Mouse (Mus musculus) embryonic facial prominence, embryonic 10.5 days (tissue): ENCODE measurements around the gene Crtam. TPM values are rescaled to one million over a fixed set of nuclear protein-coding genes. Genes with fewer than 3 reads are reported as not detected.
A peak's percentile ranks its signal among the peaks of the same experiment; 100 is the strongest.

Experiments
- DNase-seq: peaks from one replicate; pipeline ENCODE4 v3.0.0-alpha.2; 2017; ENCODE audit warnings: low spot score
- H3K27ac ChIP-seq: fragments of 300-500 bp; sonication (generic); replicated peaks from 2 replicates; pipeline ENCODE4 v1.5.1; 2016; ENCODE audit warnings: mild to moderate bottlenecking
- H3K27me3 ChIP-seq: fragments of 300-500 bp; sonication (generic); replicated peaks from 2 replicates; pipeline ENCODE4 v1.6.1; 2016; ENCODE audit warnings: low read depth, mild to moderate bottlenecking; ENCODE audit not compliant: poor library complexity, severe bottlenecking
- H3K36me3 ChIP-seq: fragments of 300-500 bp; sonication (generic); replicated peaks from 2 replicates; pipeline ENCODE4 v1.6.1; 2016; ENCODE audit warnings: mild to moderate bottlenecking, moderate library complexity
- H3K4me1 ChIP-seq: fragments of 300-500 bp; sonication (generic); 2 replicates; pipeline ENCODE4 v1.6.1; 2016
- H3K4me3 ChIP-seq: fragments of 300-500 bp; sonication (generic); 2 replicates; pipeline ENCODE4 v1.5.1; 2016; ENCODE audit warnings: mild to moderate bottlenecking, moderate library complexity
- H3K9me3 ChIP-seq: fragments of 300-500 bp; sonication (generic); 2 replicates; pipeline ENCODE4 v1.6.1; 2016; ENCODE audit warnings: mild to moderate bottlenecking
- WGBS: fragments of 180-500 bp; shearing (Covaris S2); methylation state at CpG from one replicate; pipeline ENCODE4 v1.1.7; 2016; 5-methylcytosine and 5-hydroxymethylcytosine counted together
- polyA plus RNA-seq: library from polyadenylated mRNA; unstranded; fragments of >200 nt; fragmentation: Nextera tagmentation; extraction: Ambion mirVana; gene quantifications from 2 replicates; pipeline ENCODE4 v1.2.1, GENCODE M21; 2016

The Crtam gene
- 0.05 and 0.09 TPM in 2 replicates for polyA plus RNA-seq

DNA sequence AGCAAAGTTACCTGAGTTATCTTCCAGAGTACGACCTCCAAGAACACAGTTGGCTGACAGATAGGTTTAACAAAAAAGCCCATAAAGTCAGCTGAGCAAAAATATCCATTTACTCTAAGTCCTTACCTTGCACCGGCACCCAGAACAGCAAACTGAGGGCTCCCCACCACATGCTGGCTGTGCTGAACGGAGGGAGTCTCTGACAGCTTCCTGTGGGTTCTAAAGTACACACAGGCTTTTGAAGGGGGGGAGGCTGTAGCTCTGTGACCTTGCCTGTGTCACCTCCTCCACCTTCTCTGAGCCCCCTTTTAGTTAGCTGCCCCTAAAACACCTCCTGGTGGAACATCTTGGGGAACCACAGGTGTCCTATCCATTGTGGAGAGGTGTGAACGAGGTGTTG, at the start of gene Crtam:
Crtam (minus strand) TSS at position 214 of the 400 bp plus-strand sequence.
- Histone ChIP-seq H3K27me3 (0 out of 2 replicates have a peak, but pooled peaks cover 6% of the 10 kb centered on the region), H3K4me1 (peaks cover 16% of the 10 kb centered on the region), H3K4me3 (no peak within 1 kb of the TSS), H3K36me3 (no peaks in the 10 kb centered on the region), H3K9me3 (no peaks in the 10 kb centered on the region), H3K27ac (no peak within 1 kb of the TSS)
- WGBS, result 68% methylated on average over 4 of the region's 4 CpGs
- no peak for DNase-seq

DNA sequence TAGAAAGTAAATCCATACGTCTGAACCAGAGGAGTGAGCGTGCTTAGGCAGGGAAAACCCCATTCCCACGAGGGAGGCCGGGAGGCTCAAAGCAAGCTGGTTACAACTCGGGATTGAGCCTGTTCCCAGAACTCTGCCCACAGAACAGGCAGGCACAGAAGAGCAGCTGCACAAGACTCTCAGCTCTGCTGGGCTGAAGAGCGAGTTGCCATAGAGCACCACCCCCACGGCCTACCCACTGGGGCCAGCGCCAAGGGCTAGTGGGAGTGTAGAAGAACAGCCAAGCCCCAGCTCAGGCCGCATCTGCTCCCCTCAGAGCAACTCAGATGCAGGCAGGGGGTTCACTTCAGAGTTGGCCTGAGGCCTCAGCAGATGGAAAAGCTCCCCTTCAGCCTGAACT, 49.7 kb upstream of the Crtam start:
- Histone ChIP-seq H3K36me3 (no peaks in the 10 kb centered on the region), H3K4me1 (peaks cover 7% of the 10 kb centered on the region; the same call in 1 of the 2 replicates), H3K27ac (no peak overlapping the region), H3K9me3 (no peaks in the 10 kb centered on the region), H3K27me3 (no peaks in the 10 kb centered on the region), H3K4me3 (no peak overlapping the region)
- WGBS, result 88% methylated on average over 9 of the region's 9 CpGs
- no peak for DNase-seq

DNA sequence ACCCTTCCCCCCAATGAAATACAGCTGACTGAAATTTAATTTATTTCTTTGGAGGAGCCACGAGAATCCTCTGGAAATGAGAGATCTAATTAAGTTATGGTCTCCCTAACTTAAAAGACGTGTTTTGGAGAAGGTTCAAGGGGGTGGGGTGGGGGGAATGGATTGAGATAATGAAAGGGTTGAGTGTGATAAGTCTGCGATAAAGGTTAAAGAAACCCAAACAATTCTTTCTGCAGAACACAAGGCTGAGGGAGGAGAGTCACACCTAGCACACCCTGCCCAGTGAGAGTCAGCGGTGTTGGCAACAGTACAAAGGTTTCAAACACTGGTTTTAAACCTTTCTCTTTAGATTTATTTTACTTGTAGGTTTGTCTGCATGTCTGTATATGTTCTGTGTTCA, 49.0 kb upstream of the Crtam start:
- H3K27ac ChIP-seq, result no peak overlapping the region
- H3K27me3 ChIP-seq, result no peaks in the 10 kb centered on the region
- DNase-seq, result no peak
- H3K4me3 ChIP-seq, result no peak overlapping the region
- H3K4me1 ChIP-seq, result peaks cover 7% of the 10 kb centered on the region; the same call in 1 of the 2 replicates
- H3K9me3 ChIP-seq, result no peaks in the 10 kb centered on the region
- H3K36me3 ChIP-seq, result no peaks in the 10 kb centered on the region
- 68% methylated on average over 4 of the region's 4 CpGs for WGBS

DNA sequence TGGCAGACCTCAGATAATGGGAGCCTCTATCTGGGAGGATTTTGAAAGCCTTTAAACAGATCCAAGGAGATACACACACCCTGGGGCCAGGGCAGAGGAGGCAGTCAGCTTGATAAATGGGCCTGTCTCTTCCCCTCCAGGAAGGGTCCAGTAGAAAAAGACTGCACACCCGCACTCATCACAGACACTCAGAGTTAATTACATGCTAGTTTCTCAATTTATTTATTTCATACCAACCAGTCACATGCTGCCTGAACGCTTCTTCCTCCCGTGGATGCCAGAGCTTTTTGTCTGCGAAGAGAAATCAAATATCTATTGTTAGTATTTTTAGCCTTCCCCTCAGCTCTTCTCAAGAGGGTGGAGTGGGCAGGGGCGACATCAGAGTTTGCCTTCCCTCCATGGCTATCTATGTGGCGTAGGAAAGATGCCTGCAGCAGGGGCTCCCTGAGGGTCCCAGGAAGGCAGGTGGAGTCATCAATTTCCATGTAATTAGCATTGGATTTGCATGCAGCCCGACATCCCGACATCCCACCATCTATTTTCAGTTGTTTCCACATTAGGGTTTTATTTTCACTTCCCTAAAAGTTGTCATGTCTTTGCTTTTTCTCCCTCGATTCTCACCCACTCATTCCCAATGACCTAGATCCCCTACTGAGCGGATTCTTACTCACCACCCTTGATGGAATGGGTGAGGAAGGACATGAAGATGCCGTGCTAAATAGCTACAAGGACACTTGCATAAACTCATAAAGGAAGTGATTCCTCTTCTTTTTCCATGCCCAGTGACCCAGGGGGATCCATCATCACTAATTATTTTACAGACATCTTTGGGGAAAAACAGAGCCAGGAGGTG, 46.9 kb upstream of the Crtam start:
- no peak for DNase-seq
- H3K4me3 ChIP-seq, result no peak overlapping the region
- no peaks in the 10 kb centered on the region for H3K9me3 ChIP-seq
- H3K27me3 ChIP-seq, result no peaks in the 10 kb centered on the region
- H3K27ac ChIP-seq, result no peak overlapping the region
- H3K4me1 ChIP-seq, result peaks cover 7% of the 10 kb centered on the region; the same call in 1 of the 2 replicates
- WGBS, result 71% methylated on average over 11 of the region's 11 CpGs
- no peaks in the 10 kb centered on the region for H3K36me3 ChIP-seq

DNA sequence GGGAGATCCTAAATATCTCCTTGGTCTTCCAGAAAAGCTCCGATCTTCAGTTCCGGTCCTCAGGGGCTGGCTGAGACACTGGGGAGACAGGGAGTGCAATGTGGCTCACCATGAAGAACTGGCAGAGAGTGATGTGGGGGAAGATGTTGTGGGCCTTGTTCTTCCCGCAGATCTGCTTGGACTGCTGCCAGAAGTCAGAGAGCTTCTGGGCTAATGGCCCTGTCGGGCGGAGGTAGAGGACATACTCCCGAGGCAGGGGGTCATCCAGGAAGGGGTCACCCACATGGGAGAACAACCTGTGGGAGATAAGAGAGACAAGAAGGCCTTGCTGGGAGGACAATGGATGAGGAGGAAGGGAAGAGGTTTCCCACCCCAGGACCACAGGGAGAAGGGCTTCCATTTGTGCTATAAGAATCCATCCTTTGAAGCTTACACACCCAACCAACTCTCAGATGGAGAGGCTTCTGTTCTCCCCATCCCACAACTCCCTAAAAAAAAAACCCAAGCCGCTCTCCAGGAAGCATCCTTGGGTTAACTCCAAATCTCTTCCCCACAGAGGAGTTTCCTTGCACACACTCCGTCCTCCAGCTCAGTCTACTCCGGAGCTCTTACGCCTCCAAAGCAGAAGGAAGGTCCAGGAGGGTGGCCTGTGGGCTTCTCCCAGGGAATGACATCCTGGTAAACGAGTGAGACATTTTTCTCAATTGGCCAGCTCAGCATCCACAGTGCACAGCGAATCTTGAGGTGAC, 46.1 kb upstream of the Crtam start:
- DNase-seq, result no peak
- 80% methylated on average over 12 of the region's 12 CpGs for WGBS
- no peaks in the 10 kb centered on the region for H3K9me3 ChIP-seq
- H3K4me3 ChIP-seq, result no peak overlapping the region
- peaks cover 9% of the 10 kb centered on the region; the same call in 1 of the 2 replicates for H3K4me1 ChIP-seq
- no peak overlapping the region; the same call in 1 of the 2 replicates for H3K27ac ChIP-seq
- H3K36me3 ChIP-seq, result no peaks in the 10 kb centered on the region
- no peaks in the 10 kb centered on the region for H3K27me3 ChIP-seq

DNA sequence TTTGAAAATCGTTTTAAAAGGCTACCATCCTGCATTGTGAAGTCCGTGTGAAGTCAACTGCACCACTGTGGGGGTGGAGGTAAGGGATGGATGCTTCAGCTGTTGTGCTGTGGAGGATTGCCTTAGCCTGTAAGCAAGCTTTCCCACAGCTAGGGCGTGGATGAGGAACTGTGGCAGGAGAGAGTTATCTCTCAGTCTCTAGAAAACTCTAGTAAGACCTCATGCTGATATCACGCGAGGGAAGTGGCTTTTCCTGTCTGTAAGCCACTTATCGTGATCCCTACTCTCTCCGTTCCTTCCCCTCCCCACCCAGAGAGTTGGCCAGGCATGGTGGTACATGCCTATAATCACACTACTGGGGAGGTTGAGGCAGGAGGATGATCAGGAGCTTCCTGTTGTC, 44.9 kb upstream of the Crtam start:
- Histone ChIP-seq H3K36me3 (no peaks in the 10 kb centered on the region), H3K4me3 (no peak overlapping the region), H3K9me3 (no peaks in the 10 kb centered on the region), H3K27me3 (no peaks in the 10 kb centered on the region), H3K27ac (no peak overlapping the region), H3K4me1 (peaks cover 11% of the 10 kb centered on the region; the same call in 1 of the 2 replicates)
- DNase-seq, result no peak
- 86% methylated on average over 7 of the region's 7 CpGs for WGBS

DNA sequence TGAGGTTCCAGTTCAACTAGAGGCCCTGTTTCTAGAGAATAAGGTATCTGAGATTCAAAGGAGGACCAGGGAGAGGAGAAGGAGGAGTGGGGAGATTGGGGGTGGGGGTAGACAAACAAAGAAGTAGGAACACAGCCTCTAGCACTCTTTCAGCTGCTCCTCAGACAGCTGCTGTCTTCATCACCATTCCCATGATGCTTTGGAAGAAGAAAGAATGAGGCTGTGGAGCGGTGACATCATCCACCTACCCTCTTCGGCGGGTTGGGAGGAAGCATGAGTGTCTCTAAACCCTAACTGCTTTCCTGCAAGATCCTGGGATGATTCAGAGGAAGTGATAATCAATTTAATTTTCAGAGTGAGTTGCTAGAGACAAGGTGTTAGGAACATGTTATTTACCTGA, 44.4 kb upstream of the Crtam start:
- no peak for DNase-seq
- no peak overlapping the region for H3K27ac ChIP-seq
- peaks cover 11% of the 10 kb centered on the region; the same call in 1 of the 2 replicates for H3K4me1 ChIP-seq
- H3K27me3 ChIP-seq, result no peaks in the 10 kb centered on the region
- no peak overlapping the region for H3K4me3 ChIP-seq
- 90% methylated on average over 3 of the region's 3 CpGs for WGBS
- no peaks in the 10 kb centered on the region for H3K9me3 ChIP-seq
- H3K36me3 ChIP-seq, result no peaks in the 10 kb centered on the region

DNA sequence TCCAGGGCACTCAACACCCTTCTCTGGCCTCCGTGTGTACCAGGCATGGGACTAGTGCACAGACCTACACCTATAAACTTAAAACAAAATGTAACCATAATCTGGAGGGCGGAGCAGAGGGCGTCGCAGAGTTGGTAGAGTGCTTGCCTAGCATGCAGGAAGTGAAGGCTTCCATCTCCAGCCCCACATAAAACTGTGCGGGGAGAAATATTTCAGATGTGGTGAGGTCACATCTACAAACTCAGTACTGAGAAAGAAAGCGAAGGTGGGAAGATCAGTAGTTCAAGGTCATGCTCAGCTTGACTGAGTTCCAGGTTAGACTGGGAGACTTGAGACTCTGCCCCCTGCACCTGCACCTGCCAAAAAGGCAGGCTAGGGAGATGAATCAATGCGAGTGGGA, 43.8 kb upstream of the Crtam start:
- Histone ChIP-seq H3K27me3 (no peaks in the 10 kb centered on the region), H3K4me3 (no peak overlapping the region), H3K9me3 (no peaks in the 10 kb centered on the region), H3K4me1 (peaks cover 11% of the 10 kb centered on the region; the same call in 1 of the 2 replicates), H3K36me3 (no peaks in the 10 kb centered on the region), H3K27ac (no peak overlapping the region)
- WGBS, result 93% methylated on average over 7 of the region's 7 CpGs
- DNase-seq, result no peak

DNA sequence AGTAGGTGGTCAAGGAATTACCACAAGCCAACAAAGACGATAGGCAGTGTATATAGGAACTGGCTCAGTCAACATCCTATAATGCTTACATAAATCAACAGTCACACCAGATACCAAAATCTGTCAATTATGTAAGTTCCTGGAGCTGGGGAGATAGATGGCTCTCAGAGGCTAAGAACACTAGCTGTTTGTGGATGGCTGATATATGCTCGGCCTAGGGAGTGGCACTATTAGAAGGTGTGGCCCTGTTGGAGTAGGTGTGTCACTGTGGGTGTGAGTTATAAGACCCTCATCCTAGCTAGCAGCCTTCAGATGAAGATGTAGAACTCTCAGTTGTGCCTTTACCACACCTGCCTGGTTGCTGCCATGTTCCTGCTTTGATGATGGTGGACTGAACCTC, 43.2 kb upstream of the Crtam start:
- no peaks in the 10 kb centered on the region for H3K27me3 ChIP-seq
- no peaks in the 10 kb centered on the region for H3K9me3 ChIP-seq
- H3K36me3 ChIP-seq, result no peaks in the 10 kb centered on the region
- DNase-seq, result no peak
- H3K4me1 ChIP-seq, result peaks cover 11% of the 10 kb centered on the region; the same call in 1 of the 2 replicates
- no peak overlapping the region for H3K27ac ChIP-seq
- H3K4me3 ChIP-seq, result no peak overlapping the region
- WGBS, result 87% methylated on average over 2 of the region's 2 CpGs

DNA sequence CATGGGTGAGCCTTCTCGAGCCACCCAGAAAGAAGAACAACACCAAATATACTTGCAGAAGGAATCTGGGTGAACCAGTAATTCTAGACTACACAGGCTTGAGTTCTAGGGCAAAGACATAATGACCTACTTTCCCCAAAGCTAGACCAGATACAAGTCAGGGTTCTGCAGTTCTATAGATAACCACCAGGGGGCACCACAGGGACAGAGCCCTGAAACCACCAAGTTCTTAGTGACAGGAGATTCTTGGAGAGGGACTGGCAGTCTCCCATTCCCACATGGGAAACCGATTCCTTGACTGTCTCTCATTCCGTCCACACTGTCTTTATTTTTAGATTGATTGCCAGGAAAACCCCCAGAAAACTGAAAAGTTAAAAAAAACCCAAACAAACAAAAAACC, 40.2 kb upstream of the Crtam start:
- 11% methylated on average over 3 of the region's 3 CpGs for WGBS

DNA sequence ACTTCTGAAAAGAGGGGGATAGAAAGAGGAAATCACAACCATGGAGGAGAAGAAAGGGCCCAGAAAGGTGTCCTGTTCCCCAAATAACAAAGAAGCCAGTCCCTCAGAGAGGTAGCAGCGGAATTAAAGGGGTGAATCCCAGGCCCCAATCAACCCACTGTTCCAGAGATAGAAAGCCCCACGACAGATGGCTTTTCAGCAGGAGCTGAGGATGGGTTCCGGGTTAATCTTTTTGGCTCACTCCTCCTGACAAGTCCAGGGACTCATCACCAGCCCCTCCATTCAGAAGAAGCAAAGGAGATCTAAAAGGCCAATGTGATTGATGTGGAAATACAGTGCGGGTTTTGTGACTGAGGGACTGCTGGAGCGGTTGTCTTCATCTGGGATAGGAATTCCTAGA, 39.2 kb upstream of the Crtam start:
- WGBS, result 90% methylated on average over 5 of the region's 5 CpGs
- Histone ChIP-seq H3K27me3 (no peaks in the 10 kb centered on the region), H3K9me3 (no peaks in the 10 kb centered on the region), H3K27ac (no peak overlapping the region), H3K4me1 (peaks cover 7% of the 10 kb centered on the region), H3K36me3 (no peaks in the 10 kb centered on the region), H3K4me3 (no peak overlapping the region)
- no peak for DNase-seq

More for the DNA sequence above, 40.2 kb upstream of the Crtam start:
- H3K27ac ChIP-seq, result no peak overlapping the region
- no peaks in the 10 kb centered on the region for H3K36me3 ChIP-seq
- H3K27me3 ChIP-seq, result no peaks in the 10 kb centered on the region
- H3K4me3 ChIP-seq, result no peak overlapping the region
- DNase-seq, result peak; percentile 85
- no peaks in the 10 kb centered on the region for H3K9me3 ChIP-seq
- H3K4me1 ChIP-seq, result peaks cover 4% of the 10 kb centered on the region; the same call in 1 of the 2 replicates

DNA sequence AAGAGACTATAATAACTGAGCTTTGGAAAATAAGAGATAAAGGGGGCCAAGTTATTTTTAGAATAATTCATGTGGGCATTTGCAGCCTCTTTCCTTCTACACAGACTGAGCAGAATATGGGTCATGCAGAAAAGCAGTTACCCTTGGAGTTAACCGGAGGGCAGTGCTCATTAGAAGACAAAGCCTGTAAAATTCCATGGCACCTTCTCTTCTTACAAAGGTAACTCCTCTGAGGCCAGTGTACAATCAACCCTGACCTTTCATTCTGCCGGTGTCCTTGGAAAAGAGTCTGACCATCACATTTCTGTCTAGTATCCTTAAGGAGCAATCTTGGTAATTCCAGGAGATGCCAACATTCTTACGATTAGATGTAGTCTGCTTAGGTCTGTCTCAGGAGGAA, 37.0 kb upstream of the Crtam start:
- Histone ChIP-seq H3K36me3 (no peaks in the 10 kb centered on the region), H3K4me3 (no peak overlapping the region), H3K4me1 (peaks cover 16% of the 10 kb centered on the region), H3K9me3 (no peaks in the 10 kb centered on the region), H3K27ac (no peak overlapping the region), H3K27me3 (no peaks in the 10 kb centered on the region)
- DNase-seq, result no peak
- 79% methylated on average over 3 of the region's 3 CpGs for WGBS
